Mouse (Mus musculus): ENCODE measurements around the gene Enox1. TPM values are rescaled to one million over a fixed set of nuclear protein-coding genes. Genes with fewer than 3 reads are reported as not detected.
A peak's percentile ranks its signal among the peaks of the same experiment; 100 is the strongest.

Gene Enox1
- polyA plus RNA-seq, 1 experiment from 2014 or later: 19.4 TPM

GRCm38 (mm10) chr14:77159397-77159796 lies 2.8 kb downstream of the Enox1 start:
- H3K27ac ChIP-seq: no peak overlapping the region
- WGBS: 71% methylated on average over 5 of the region's 5 CpGs
- H3K9me3 ChIP-seq: no peaks in the 10 kb centered on the region
- H3K36me3 ChIP-seq: no peaks in the 10 kb centered on the region
- H3K4me2 ChIP-seq: no peak overlapping the region
- ATAC-seq (ENCODE audit: insufficient number of reproducible peaks, low FRiP score, low TSS enrichment, low read depth): no peak
- H3K4me3 ChIP-seq: no peak overlapping the region
- H3K9ac ChIP-seq: no peak overlapping the region
- peaks cover 17% of the 10 kb centered on the region for H3K27me3 ChIP-seq
- peaks cover 21% of the 10 kb centered on the region for H3K4me1 ChIP-seq

- H3K4me1 ChIP-seq: peaks cover 5% of the 10 kb centered on the region
- 0 out of 2 replicates have a peak, but pooled peaks cover 4% of the 10 kb centered on the region for H3K27me3 ChIP-seq
- H3K4me3 ChIP-seq: no peak overlapping the region
- H3K9ac ChIP-seq: no peak overlapping the region
- no peaks in the 10 kb centered on the region for H3K9me3 ChIP-seq
- no peaks in the 10 kb centered on the region for H3K36me3 ChIP-seq
- ATAC-seq (ENCODE audit: insufficient number of reproducible peaks, low FRiP score, low TSS enrichment, low read depth): no peak
- H3K4me2 ChIP-seq: no peak overlapping the region
- H3K27ac ChIP-seq: no peak overlapping the region
- WGBS: 74% methylated on average over 3 of the region's 3 CpGs
Observed at GRCm38 (mm10) chr14:77162496-77162895, 5.9 kb downstream of the Enox1 start.

GRCm38 (mm10) chr14:77164396-77164795 lies 7.8 kb downstream of the Enox1 start:
- no peak overlapping the region for H3K4me3 ChIP-seq
- no peak overlapping the region for H3K27ac ChIP-seq
- no peak for ATAC-seq (ENCODE audit: insufficient number of reproducible peaks, low FRiP score, low TSS enrichment, low read depth)
- H3K27me3 ChIP-seq: no peaks in the 10 kb centered on the region
- no peak overlapping the region for H3K4me2 ChIP-seq
- H3K9me3 ChIP-seq: no peaks in the 10 kb centered on the region
- 70% methylated on average over 6 of the region's 6 CpGs for WGBS
- no peaks in the 10 kb centered on the region for H3K36me3 ChIP-seq
- H3K9ac ChIP-seq: no peak overlapping the region
- 0 out of 2 replicates have a peak, but pooled peaks cover 2% of the 10 kb centered on the region for H3K4me1 ChIP-seq

GRCm38 (mm10) chr14:77168161-77168560 lies 11.6 kb downstream of the Enox1 start:
- H3K4me2 ChIP-seq: no peak overlapping the region
- no peak overlapping the region for H3K27ac ChIP-seq
- H3K27me3 ChIP-seq: no peaks in the 10 kb centered on the region
- no peak overlapping the region for H3K4me3 ChIP-seq
- no peaks in the 10 kb centered on the region for H3K9me3 ChIP-seq
- no peaks in the 10 kb centered on the region for H3K4me1 ChIP-seq
- no peak for ATAC-seq (ENCODE audit: insufficient number of reproducible peaks, low FRiP score, low TSS enrichment, low read depth)
- H3K36me3 ChIP-seq: no peaks in the 10 kb centered on the region
- WGBS: 84% methylated on average over 6 of the region's 6 CpGs
- H3K9ac ChIP-seq: no peak overlapping the region

- Histone ChIP-seq H3K4me1 (peaks cover 9% of the 10 kb centered on the region; the same call in 1 of the 2 replicates), H3K4me2 (peak overlapping the region; percentile 15; the same call in 1 of the 2 replicates), H3K27ac (peak overlapping the region; percentile 50; the same call in 1 of the 2 replicates), H3K9ac (no peak overlapping the region), H3K9me3 (no peaks in the 10 kb centered on the region), H3K36me3 (no peaks in the 10 kb centered on the region), H3K27me3 (no peaks in the 10 kb centered on the region), H3K4me3 (no peak overlapping the region)
- peak; percentile 72 for ATAC-seq (ENCODE audit: insufficient number of reproducible peaks, low FRiP score, low TSS enrichment, low read depth)
- 45% methylated on average over 15 of the region's 15 CpGs for WGBS
Observed at GRCm38 (mm10) chr14:77174491-77174890, 17.9 kb downstream of the Enox1 start.

DNA sequence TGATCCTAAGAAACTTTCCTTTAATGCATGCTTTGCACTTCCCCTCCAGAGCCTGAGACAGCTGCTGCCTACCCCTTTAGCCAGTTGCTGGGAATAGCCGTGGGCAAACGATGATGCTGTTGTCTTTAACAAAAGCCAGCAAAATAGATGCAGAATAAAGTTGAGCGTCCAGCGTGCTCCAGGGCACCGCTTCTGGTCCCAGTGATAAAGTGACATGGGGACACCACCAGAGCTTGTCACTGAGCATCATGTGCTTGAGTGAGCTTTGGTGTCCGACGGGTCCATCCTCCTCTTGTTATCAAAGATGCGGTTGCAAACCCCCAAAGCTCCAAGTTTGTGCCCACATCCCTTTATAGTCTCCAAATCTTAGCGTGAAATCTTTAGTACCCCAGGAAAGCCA lies 18.4 kb downstream of the Enox1 start:
- Histone ChIP-seq H3K4me3 (no peak overlapping the region), H3K27ac (0 out of 2 replicates have a peak overlapping the region, but pooled peaks have one; percentile 50), H3K9me3 (no peaks in the 10 kb centered on the region), H3K9ac (no peak overlapping the region), H3K36me3 (no peaks in the 10 kb centered on the region), H3K4me2 (no peak overlapping the region), H3K4me1 (peaks cover 9% of the 10 kb centered on the region; the same call in 1 of the 2 replicates), H3K27me3 (no peaks in the 10 kb centered on the region)
- ATAC-seq (ENCODE audit: insufficient number of reproducible peaks, low FRiP score, low TSS enrichment, low read depth): no peak
- WGBS: 89% methylated on average over 9 of the region's 9 CpGs

DNA sequence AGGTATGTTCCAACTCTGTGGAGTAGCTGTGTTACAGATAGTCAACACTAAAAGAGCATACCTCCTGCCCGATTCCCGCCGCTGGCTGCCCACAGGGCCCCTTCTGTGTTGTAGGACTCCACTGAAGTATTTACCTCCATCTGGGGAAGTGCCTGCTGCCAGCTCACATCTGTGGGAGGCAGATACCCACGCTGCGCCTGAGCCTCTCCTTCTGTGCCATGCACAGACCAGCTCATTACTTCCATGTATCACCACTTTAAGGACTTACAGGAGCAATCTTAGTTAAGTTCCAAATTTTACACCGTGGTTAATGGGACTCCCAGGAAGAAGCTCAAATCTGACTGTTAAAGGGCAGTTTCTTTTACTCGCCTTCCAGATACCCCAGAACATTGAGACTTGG lies 23.7 kb downstream of the Enox1 start:
- no peaks in the 10 kb centered on the region for H3K36me3 ChIP-seq
- 0 out of 2 replicates have a peak, but pooled peaks have one; percentile 14 for ATAC-seq (ENCODE audit: insufficient number of reproducible peaks, low FRiP score, low TSS enrichment, low read depth)
- 51% methylated on average over 7 of the region's 7 CpGs for WGBS

DNA sequence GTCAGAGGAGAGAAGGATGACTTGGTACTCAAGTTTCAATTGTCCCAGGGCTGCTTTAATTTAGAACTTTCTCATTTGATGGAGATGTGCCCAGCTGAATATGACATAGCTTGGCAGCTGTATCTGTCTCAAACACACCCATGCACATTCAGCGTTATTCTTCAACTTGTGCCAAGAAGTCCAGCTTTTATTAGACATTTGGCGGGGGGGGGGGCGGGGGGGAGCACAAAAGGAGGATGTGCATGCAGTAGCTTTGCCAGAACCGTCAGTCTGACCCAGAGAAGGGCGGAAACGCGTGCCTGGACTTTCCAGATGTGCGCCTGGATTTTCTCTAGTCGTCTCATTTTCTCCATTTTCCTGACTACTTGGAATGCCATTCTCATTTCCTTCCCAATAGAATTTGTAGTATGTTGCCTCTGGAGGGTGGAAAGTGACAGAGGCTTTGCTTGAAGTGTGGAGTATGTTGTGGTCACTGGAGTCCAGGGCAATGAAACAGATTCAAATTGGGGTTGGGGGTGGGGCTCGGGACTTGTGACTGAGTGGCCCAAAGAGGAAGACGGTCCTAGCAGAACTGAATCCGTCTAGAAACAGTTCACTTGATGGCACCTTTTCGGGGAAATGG lies 24.3 kb downstream of the Enox1 start:
- H3K9ac ChIP-seq: no peak overlapping the region
- H3K4me2 ChIP-seq: peak overlapping the region; percentile 17; the same call in 1 of the 2 replicates
- H3K9me3 ChIP-seq: no peaks in the 10 kb centered on the region
- 38% methylated on average over 13 of the region's 13 CpGs for WGBS
- peak overlapping the region; percentile 65 for H3K27ac ChIP-seq
- H3K4me3 ChIP-seq: no peak overlapping the region
- ATAC-seq (ENCODE audit: insufficient number of reproducible peaks, low FRiP score, low TSS enrichment, low read depth): peak; percentile 67; the same call in 1 of the 2 replicates
- H3K27me3 ChIP-seq: no peaks in the 10 kb centered on the region
- no peaks in the 10 kb centered on the region for H3K36me3 ChIP-seq
- H3K4me1 ChIP-seq: peaks cover 19% of the 10 kb centered on the region

More for the DNA sequence above, 23.7 kb downstream of the Enox1 start:
- Histone ChIP-seq H3K9ac (no peak overlapping the region), H3K4me2 (no peak overlapping the region), H3K27me3 (no peaks in the 10 kb centered on the region), H3K27ac (peak overlapping the region; percentile 65; the same call in 1 of the 2 replicates), H3K4me1 (peaks cover 19% of the 10 kb centered on the region), H3K9me3 (no peaks in the 10 kb centered on the region), H3K4me3 (no peak overlapping the region)

DNA sequence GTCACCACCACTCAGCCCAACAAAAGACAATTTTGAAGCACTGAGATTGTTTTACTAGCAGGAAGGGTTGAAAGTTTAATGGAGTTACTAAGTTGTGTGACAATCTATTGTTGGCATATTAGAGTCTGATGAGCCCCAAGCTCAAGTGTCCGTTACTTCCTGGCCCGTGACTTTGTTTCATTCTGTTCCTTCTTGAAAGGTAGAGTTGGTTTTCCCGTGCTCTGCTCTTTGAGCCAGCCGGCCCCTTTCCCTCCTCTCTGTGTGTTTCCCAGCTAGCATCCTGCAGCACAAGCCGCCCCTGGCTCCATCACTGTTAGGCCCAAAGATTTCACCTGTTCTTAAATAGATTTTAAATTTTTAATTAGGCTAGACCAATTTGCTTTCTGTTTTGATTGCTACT lies 26.9 kb downstream of the Enox1 start:
- 90% methylated on average over 5 of the region's 5 CpGs for WGBS
- no peaks in the 10 kb centered on the region for H3K9me3 ChIP-seq

GRCm38 (mm10) chr14:77190158-77190557 lies 33.6 kb downstream of the Enox1 start:
- H3K27me3 ChIP-seq: no peaks in the 10 kb centered on the region
- no peak overlapping the region for H3K4me2 ChIP-seq
- no peak overlapping the region for H3K4me3 ChIP-seq
- H3K4me1 ChIP-seq: no peaks in the 10 kb centered on the region
- no peak overlapping the region for H3K27ac ChIP-seq
- WGBS: 71% methylated on average over 2 of the region's 2 CpGs
- no peaks in the 10 kb centered on the region for H3K9me3 ChIP-seq
- no peaks in the 10 kb centered on the region for H3K36me3 ChIP-seq
- ATAC-seq (ENCODE audit: insufficient number of reproducible peaks, low FRiP score, low TSS enrichment, low read depth): no peak
- H3K9ac ChIP-seq: no peak overlapping the region

More for the DNA sequence above, 26.9 kb downstream of the Enox1 start:
- peaks cover 19% of the 10 kb centered on the region for H3K4me1 ChIP-seq
- H3K9ac ChIP-seq: no peak overlapping the region
- H3K27ac ChIP-seq: no peak overlapping the region
- H3K36me3 ChIP-seq: no peaks in the 10 kb centered on the region
- H3K27me3 ChIP-seq: no peaks in the 10 kb centered on the region
- no peak overlapping the region for H3K4me3 ChIP-seq
- no peak overlapping the region for H3K4me2 ChIP-seq
- no peak for ATAC-seq (ENCODE audit: insufficient number of reproducible peaks, low FRiP score, low TSS enrichment, low read depth)

DNA sequence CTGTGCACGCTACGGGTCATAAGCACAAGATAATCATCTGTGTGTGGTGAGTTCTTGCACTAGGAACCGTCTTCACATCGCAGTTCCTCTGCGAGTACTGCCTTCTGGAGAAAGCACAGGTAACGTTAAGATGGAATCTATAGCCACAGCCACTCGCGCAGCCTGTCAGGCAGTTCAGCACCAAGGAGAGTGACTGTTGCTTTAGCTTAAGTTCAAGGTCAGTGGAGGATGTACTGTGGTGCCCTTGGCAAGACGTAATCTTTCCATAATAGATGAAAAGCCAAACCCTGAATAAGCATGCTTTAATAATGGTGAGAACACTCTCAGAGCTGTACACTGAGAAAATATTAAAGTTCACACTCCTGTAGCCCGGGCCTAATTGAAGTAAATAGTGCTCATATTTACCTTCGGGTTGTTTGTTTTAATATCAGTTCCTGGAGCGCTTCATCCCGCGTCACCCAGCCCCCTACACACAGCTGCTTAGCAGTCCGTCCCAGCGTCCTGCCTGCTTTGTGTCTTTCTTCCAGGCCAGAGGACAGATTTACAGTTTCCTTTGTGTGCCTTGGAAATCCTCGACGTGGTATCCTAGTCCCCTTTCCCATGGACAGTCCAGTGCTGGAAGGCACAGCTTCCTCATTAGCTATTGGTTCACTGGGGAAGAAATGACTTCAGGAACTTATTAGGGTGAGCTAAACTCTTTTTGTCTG lies 38.9 kb downstream of the Enox1 start:
- no peaks in the 10 kb centered on the region for H3K36me3 ChIP-seq
- ATAC-seq (ENCODE audit: insufficient number of reproducible peaks, low FRiP score, low TSS enrichment, low read depth): no peak
- no peaks in the 10 kb centered on the region for H3K4me1 ChIP-seq
- H3K4me2 ChIP-seq: no peak overlapping the region
- no peak overlapping the region for H3K9ac ChIP-seq
- H3K27me3 ChIP-seq: no peaks in the 10 kb centered on the region
- no peak overlapping the region for H3K4me3 ChIP-seq
- no peak overlapping the region for H3K27ac ChIP-seq
- 47% methylated on average over 18 of the region's 18 CpGs for WGBS
- no peaks in the 10 kb centered on the region for H3K9me3 ChIP-seq

DNA sequence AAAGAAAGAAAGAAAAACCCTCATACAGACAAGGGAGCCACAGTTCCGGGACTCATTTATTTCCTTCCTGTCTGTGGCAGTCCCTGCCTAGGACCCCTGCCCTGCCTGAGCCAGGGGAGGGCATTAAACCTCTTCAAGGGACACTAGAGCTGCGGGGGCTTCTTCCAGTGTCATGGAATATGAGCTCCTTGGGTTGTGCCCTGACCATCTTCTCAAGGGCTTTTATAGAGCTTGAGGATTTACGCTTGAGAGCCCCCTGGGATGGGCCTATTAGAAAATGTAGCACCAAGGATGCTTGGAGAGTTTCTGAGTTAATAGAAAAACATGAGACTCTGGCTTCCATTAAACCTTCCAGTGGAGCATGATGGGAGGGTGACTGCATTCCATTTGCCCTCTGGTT lies 39.7 kb downstream of the Enox1 start:
- Histone ChIP-seq H3K9ac (no peak overlapping the region), H3K4me1 (no peaks in the 10 kb centered on the region), H3K4me2 (no peak overlapping the region), H3K36me3 (no peaks in the 10 kb centered on the region), H3K4me3 (no peak overlapping the region), H3K27me3 (no peaks in the 10 kb centered on the region), H3K9me3 (no peaks in the 10 kb centered on the region), H3K27ac (no peak overlapping the region)
- 66% methylated on average over 3 of the region's 3 CpGs for WGBS
- ATAC-seq (ENCODE audit: insufficient number of reproducible peaks, low FRiP score, low TSS enrichment, low read depth): no peak

All from limb, embryonic 15.5 days (tissue).